Mouse (Mus musculus) MEL (cell line): Measurements from ENCODE around the gene Plxdc1. TPM values are rescaled to one million over a fixed set of nuclear protein-coding genes. Genes with fewer than 3 reads are reported as not detected.

Experiments
- DNase-seq: peaks from one replicate; pipeline ENCODE4 v3.0.0; 2011; ENCODE audit warnings: low read depth, low spot score
- H3K27ac ChIP-seq: 2 replicates; pipeline ENCODE4 v1.5.1; 2012; ENCODE audit warnings: low read depth, mild to moderate bottlenecking, control low read depth, low read length, moderate library complexity; ENCODE audit not compliant: control insufficient read depth
- H3K27me3 ChIP-seq, 2 experiments: fragments of 150-350 bp in 1 of 2; sonication (generic) in 1 of 2; 2 replicates each; pipeline ENCODE4 v1.6.1; 2012; ENCODE audit warnings: low read length in 2 of 2, mild to moderate bottlenecking in 2 of 2, improper control_type of control experiment in 1 of 2, moderate library complexity in 1 of 2; ENCODE audit not compliant: insufficient read depth in 2 of 2, control insufficient read depth in 1 of 2
- H3K36me3 ChIP-seq, 2 experiments: 2 replicates each; pipeline ENCODE4 v1.6.1; 2012 to 2014; ENCODE audit warnings: low read length in 2 of 2, improper control_type of control experiment in 1 of 2, inconsistent platforms in 1 of 2, mild to moderate bottlenecking in 1 of 2; ENCODE audit not compliant: insufficient read depth in 2 of 2, control insufficient read depth in 1 of 2
- H3K4me1 ChIP-seq, 2 experiments: fragments of 150-350 bp in 1 of 2; sonication (generic) in 1 of 2; 2 replicates each; pipeline ENCODE4 v1.6.1; 2012; ENCODE audit warnings: low read length in 2 of 2, improper control_type of control experiment in 1 of 2, mild to moderate bottlenecking in 1 of 2; ENCODE audit not compliant: insufficient read depth in 2 of 2, control insufficient read depth in 1 of 2
- H3K4me3 ChIP-seq, 2 experiments: fragments of 150-350 bp in 1 of 2; sonication (generic) in 1 of 2; 2 replicates each; pipeline ENCODE4 v1.5.1; 2012; ENCODE audit warnings: low read depth in 2 of 2, low read length in 2 of 2, mild to moderate bottlenecking in 2 of 2, moderate library complexity in 2 of 2, control low read depth in 1 of 2, improper control_type of control experiment in 1 of 2; ENCODE audit not compliant: control insufficient read depth in 1 of 2, insufficient read depth in 1 of 2
- H3K79me2 ChIP-seq: 2 replicates; pipeline ENCODE4 v1.6.1; 2012; ENCODE audit warnings: mild to moderate bottlenecking, low read length, moderate library complexity; ENCODE audit not compliant: control insufficient read depth, poor library complexity, insufficient read depth
- H3K9ac ChIP-seq: 2 replicates; pipeline ENCODE4 v1.6.1; 2012; ENCODE audit warnings: low read depth, mild to moderate bottlenecking, control low read depth, low read length, moderate library complexity; ENCODE audit not compliant: control insufficient read depth, poor library complexity, severe bottlenecking
- H3K9me3 ChIP-seq: fragments of 150-350 bp; sonication (generic); replicated peaks from 2 replicates; pipeline ENCODE4 v1.6.1; 2012; ENCODE audit warnings: mild to moderate bottlenecking, low read length, improper control_type of control experiment, moderate library complexity; ENCODE audit not compliant: insufficient read depth
- CHD2 ChIP-seq: IDR thresholded peaks from 2 replicates; pipeline ENCODE4 v1.6.1; 2011; ENCODE audit warnings: low read length, improper control_type of control experiment
- CTCF ChIP-seq, 3 experiments: IDR thresholded peaks in 2 of 3; conservative IDR thresholded peaks in 1 of 3; 2 replicates each; pipeline ENCODE4 v1.5.1; 2011 to 2012; ENCODE audit warnings: low read length in 3 of 3, low read depth in 2 of 3, mild to moderate bottlenecking in 2 of 3, improper control_type of control experiment in 1 of 3, inconsistent platforms in 1 of 3, mixed read lengths in 1 of 3, moderate library complexity in 1 of 3; ENCODE audit not compliant: control insufficient read depth in 1 of 3, insufficient read depth in 1 of 3, poor library complexity in 1 of 3, severe bottlenecking in 1 of 3
- ELF1 ChIP-seq: IDR thresholded peaks from 2 replicates; pipeline ENCODE4 v1.6.1; 2014; ENCODE audit warnings: low read depth, mild to moderate bottlenecking, inconsistent platforms, low read length, improper control_type of control experiment, moderate library complexity
- EP300 ChIP-seq, 2 experiments: IDR thresholded peaks; 2 replicates each; pipeline ENCODE4 v1.6.1; 2011; ENCODE audit warnings: improper control_type of control experiment in 2 of 2, low read length in 2 of 2, low read depth in 1 of 2, mild to moderate bottlenecking in 1 of 2
- GABPA ChIP-seq: IDR thresholded peaks from 2 replicates; pipeline ENCODE4 v1.6.1; 2012; ENCODE audit warnings: low read depth, mild to moderate bottlenecking, inconsistent platforms, low read length, improper control_type of control experiment, moderate library complexity
- HCFC1 ChIP-seq: IDR thresholded peaks from 2 replicates; pipeline ENCODE4 v1.6.1; 2012; ENCODE audit warnings: low read depth, mild to moderate bottlenecking, inconsistent platforms, low read length, improper control_type of control experiment, moderate library complexity
- JUND ChIP-seq: IDR thresholded peaks from 2 replicates; pipeline ENCODE4 v1.6.1; 2011; ENCODE audit warnings: low read depth, mild to moderate bottlenecking, improper control_type of control experiment, low read length
- MAFK ChIP-seq: IDR thresholded peaks from 2 replicates; pipeline ENCODE4 v1.6.1; 2011; ENCODE audit warnings: low read depth, mild to moderate bottlenecking, low read length, improper control_type of control experiment, borderline replicate concordance
- MAX ChIP-seq: IDR thresholded peaks from 2 replicates; pipeline ENCODE4 v1.6.1; 2011; ENCODE audit warnings: low read length, improper control_type of control experiment
- MAZ ChIP-seq: IDR thresholded peaks from 2 replicates; pipeline ENCODE4 v1.6.1; 2012; ENCODE audit warnings: low read depth, mild to moderate bottlenecking, inconsistent platforms, low read length, improper control_type of control experiment
- MXI1 ChIP-seq: IDR thresholded peaks from 2 replicates; pipeline ENCODE4 v1.6.1; 2011; ENCODE audit warnings: mild to moderate bottlenecking, low read depth, low read length, improper control_type of control experiment
- POLR2A ChIP-seq, 2 experiments: IDR thresholded peaks; 2 replicates each; pipeline ENCODE4 v1.6.1; 2011 to 2012; ENCODE audit warnings: low read length in 2 of 2, mild to moderate bottlenecking in 2 of 2, control low read depth in 1 of 2, improper control_type of control experiment in 1 of 2, low read depth in 1 of 2, moderate library complexity in 1 of 2; ENCODE audit not compliant: control insufficient read depth in 1 of 2, insufficient read depth in 1 of 2, poor library complexity in 1 of 2
- POLR2AphosphoS2 ChIP-seq: IDR thresholded peaks from 2 replicates; pipeline ENCODE4 v1.6.1; 2011; ENCODE audit warnings: low read length, improper control_type of control experiment
- RCOR1 ChIP-seq: IDR thresholded peaks from 2 replicates; pipeline ENCODE4 v1.6.1; 2012; ENCODE audit warnings: low read depth, mild to moderate bottlenecking, inconsistent platforms, low read length, improper control_type of control experiment
- SIN3A ChIP-seq: IDR thresholded peaks from 2 replicates; pipeline ENCODE4 v1.6.1; 2012; ENCODE audit warnings: low read length, improper control_type of control experiment, inconsistent platforms
- TAL1 ChIP-seq: IDR thresholded peaks from 2 replicates; pipeline ENCODE4 v1.6.1; 2012; ENCODE audit warnings: mild to moderate bottlenecking, inconsistent platforms, low read length, moderate library complexity, mixed read lengths
- TBP ChIP-seq: IDR thresholded peaks from 2 replicates; pipeline ENCODE4 v1.8.0; 2011; ENCODE audit warnings: low read depth, low read length, improper control_type of control experiment
- TCF12 ChIP-seq: IDR thresholded peaks from 2 replicates; pipeline ENCODE4 v1.6.1; 2014; ENCODE audit warnings: low read depth, mild to moderate bottlenecking, inconsistent platforms, low read length, improper control_type of control experiment, moderate library complexity
- UBTF ChIP-seq: IDR thresholded peaks from 2 replicates; pipeline ENCODE4 v1.6.1; 2012; ENCODE audit warnings: low read depth, mild to moderate bottlenecking, inconsistent platforms, low read length, improper control_type of control experiment, moderate library complexity, borderline replicate concordance; ENCODE audit not compliant: insufficient read depth
- USF2 ChIP-seq, 2 experiments: IDR thresholded peaks; 2 replicates each; pipeline ENCODE4 v1.6.1; 2011 to 2012; ENCODE audit warnings: improper control_type of control experiment in 2 of 2, low read length in 2 of 2, borderline replicate concordance in 1 of 2, inconsistent platforms in 1 of 2, low read depth in 1 of 2, mild to moderate bottlenecking in 1 of 2; ENCODE audit not compliant: insufficient read depth in 1 of 2
- ZKSCAN1 ChIP-seq: IDR thresholded peaks from 2 replicates; pipeline ENCODE4 v1.6.1; 2012; ENCODE audit warnings: low read depth, mild to moderate bottlenecking, inconsistent platforms, low read length, improper control_type of control experiment, moderate library complexity
- ZMIZ1 ChIP-seq: IDR thresholded peaks from 2 replicates; pipeline ENCODE4 v1.6.1; 2012; ENCODE audit warnings: low read depth, mild to moderate bottlenecking, inconsistent platforms, low read length, improper control_type of control experiment, moderate library complexity
- polyA plus RNA-seq, 2 experiments: library from polyadenylated mRNA; stranded (reverse) in 1 of 2; unstranded in 1 of 2; fragments of >175 nt in 1 of 2; fragments of >200 nt in 1 of 2; gene quantifications; 2 replicates each; pipeline versions ENCODE4 v1.2.1 to v1.2.4; 2012; ENCODE audit warnings: low replicate concordance in 2 of 2, low read depth in 1 of 2; ENCODE audit not compliant: insufficient read length in 2 of 2, insufficient read depth in 1 of 2, missing spikeins in 1 of 2
- total RNA-seq: library from RNA; depleted of rRNA; stranded (reverse); fragments of 300-350 nt; gene quantifications from 2 replicates; pipeline ENCODE4 v1.2.3, GENCODE M21; 2012

Plxdc1 gene
- total and polyA plus RNA-seq, 3 experiments = 13.1 to 24.5 TPM; not detected in 1

DNA sequence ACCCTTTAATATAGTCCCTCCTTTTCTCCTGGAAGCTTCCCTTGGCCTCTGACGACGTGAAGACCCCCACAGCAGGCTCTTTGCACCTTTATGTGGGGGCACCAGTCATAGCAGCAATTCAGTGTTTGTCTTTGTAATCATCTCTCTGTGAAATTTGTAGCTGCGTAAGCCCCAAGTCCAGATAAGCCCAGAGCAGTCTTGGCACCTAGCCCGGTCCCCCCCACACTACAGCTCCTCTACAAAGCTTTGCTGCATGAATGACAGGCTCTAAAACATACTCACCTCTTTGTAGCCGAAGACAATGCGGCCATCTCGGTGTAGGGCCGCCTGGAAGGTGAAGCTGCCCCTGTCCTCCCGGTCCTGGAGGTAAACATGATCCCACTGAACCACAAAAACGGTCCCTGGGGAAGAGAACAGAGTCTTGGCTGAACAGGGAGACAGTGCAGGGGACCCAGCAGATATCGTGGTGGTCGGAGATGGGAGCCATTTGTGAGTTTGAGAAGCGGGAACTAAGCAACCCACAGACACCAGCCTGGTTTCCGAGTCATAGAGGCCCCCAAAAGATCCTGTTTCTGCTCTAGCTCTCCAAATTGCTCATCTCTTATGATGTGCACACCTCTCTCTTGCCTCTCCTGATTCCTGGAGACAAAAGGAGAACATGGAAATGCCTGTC is 31.6 kb downstream of the Plxdc1 start (continued):
- peak; percentile 61 for TF ChIP-seq TCF12
- peak; percentile 67 for TF ChIP-seq MAX
- no peak for TF ChIP-seq CHD2
- TF ChIP-seq USF2 (IDR thresholded peaks at IDR 0.05; ENCODE audit: borderline replicate concordance in 1 of 2, insufficient read depth in 1 of 2, low read depth in 1 of 2, low read length in 2 of 2) = no peak

DNA sequence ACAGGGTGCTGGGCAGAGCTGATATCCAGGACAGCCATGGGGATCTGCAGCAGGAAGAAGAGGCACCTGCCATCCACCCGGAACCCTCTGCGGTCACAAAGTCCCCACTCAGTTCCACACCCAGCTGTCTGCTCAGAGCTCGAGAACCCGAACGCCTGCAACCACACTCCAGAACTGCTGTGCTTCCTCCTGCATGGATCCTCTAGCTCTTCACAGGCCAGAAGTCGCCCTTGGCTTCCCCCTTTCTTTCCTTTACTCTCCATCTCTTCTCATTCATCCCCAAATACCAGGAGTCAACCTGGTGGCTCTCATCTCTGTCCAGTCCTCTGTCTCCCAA is 32.3 kb downstream of the Plxdc1 start:
- Histone ChIP-seq H3K4me1 (peaks cover 26 to 65% of the 10 kb centered on the region in 2 experiments), H3K9me3 (no peaks in the 10 kb centered on the region), H3K27me3 (no peaks in the 10 kb centered on the region), H3K79me2 (peaks cover 27% of the 10 kb centered on the region), H3K4me3 (peak overlapping the region; percentile 62 to 73), H3K9ac (peak overlapping the region; percentile 82), H3K27ac (peak overlapping the region; percentile 96), H3K36me3 (peaks cover 0 to 50% of the 10 kb centered on the region in 2 experiments; a peak in 2 of 4 replicates)
- TF ChIP-seq CTCF (IDR thresholded peaks at IDR 0.05 in 2 of 3, conservative IDR thresholded peaks at IDR 0.05 in 1 of 3; ENCODE audit: control insufficient read depth in 1 of 3, insufficient read depth in 1 of 3, low read depth in 2 of 3, low read length in 3 of 3, poor library complexity in 1 of 3, severe bottlenecking in 1 of 3) = no peak
- TF ChIP-seq POLR2AphosphoS2 = no peak
- peak; percentile 27 for TF ChIP-seq TAL1
- no peak for TF ChIP-seq MAFK
- peak; percentile 41 for TF ChIP-seq MXI1
- TF ChIP-seq CHD2 = no peak
- TF ChIP-seq EP300 (IDR thresholded peaks at IDR 0.05; ENCODE audit: low read depth in 1 of 2, low read length in 2 of 2) = 0 out of 4 replicates have a peak, but pooled peaks of 1 of the 2 experiments have one; percentile 0
- no peak for TF ChIP-seq MAZ
- no peak for TF ChIP-seq HCFC1
- 0 out of 2 replicates have a peak, but pooled peaks have one; percentile 12 for TF ChIP-seq ELF1
- TF ChIP-seq RCOR1 = no peak
- no peak for TF ChIP-seq TCF12
- TF ChIP-seq GABPA = no peak
- no peak for TF ChIP-seq UBTF
- no peak for TF ChIP-seq ZKSCAN1
- no peak for TF ChIP-seq ZMIZ1
- TF ChIP-seq JUND = no peak
- 0 out of 4 replicates have a peak, but pooled peaks of 1 of the 2 experiments have one; percentile 1 for TF ChIP-seq POLR2A (IDR thresholded peaks at IDR 0.05; ENCODE audit: control insufficient read depth in 1 of 2, insufficient read depth in 1 of 2, low read depth in 1 of 2, low read length in 2 of 2, poor library complexity in 1 of 2)
- TF ChIP-seq TBP = 0 out of 2 replicates have a peak, but pooled peaks have one; percentile 23
- TF ChIP-seq SIN3A = no peak; the same call in 1 of the 2 replicates
- peak; percentile 76 for DNase-seq
